Mouse (Mus musculus) spleen, postnatal 10 days (tissue): ENCODE data around the gene Btbd1.

ENCODE experiments used
- DNase-seq, 2 experiments: peaks; one replicate each; pipeline ENCODE4 v3.0.0; 2021 to 2022; ENCODE audit warnings: low spot score in 2 of 2

Btbd1 gene

DNA sequence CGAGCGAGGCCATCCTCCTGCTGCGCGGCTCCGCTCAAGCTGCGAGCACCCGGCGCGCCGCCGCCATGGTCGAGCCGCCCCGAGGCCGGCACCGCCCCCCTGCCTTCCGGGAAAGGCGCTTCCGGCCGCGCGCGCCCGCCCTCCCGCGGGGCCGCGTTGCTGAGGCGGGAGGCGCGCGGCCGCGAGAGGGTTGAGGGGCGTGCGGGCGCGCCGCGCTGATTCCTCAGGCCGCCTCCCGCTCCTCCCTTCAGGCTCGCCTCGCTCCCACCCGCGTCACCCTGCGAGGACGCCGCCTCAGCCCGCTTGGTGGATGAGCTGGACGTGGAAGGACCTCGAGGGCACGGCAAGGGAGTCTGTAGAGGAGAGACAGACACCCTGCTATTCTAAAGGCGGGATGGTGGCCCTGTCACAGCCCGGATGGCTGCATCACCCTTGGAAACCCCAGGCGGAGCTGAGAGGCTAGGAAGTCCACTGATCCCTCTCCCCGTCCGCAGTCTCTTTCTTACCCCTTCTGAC lies at the start of gene Btbd1:
Btbd1 (minus strand) TSS at position 53 of the 516 bp plus-strand sequence.
- DNase-seq: peak in 1 of 2 experiments; percentile 89

DNA sequence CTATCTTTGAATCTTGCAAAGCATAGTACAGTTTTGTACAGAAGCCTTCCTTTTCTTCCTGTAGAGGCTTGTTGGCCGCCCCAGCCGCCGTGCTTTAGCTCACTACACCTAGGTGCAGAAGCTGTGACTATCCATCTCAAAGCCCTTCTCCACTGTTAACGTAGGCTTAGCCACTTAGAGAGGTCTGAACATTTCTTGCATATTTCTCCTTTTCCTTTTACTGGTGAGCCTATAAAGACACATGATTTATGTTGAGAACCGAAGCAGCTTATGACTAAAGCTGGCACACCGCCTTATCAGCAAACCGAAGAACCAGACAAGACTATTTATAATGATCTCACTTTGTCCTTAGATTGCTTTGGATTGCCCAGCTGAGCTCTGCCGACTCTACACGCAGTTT lies 46.1 kb upstream of the Btbd1 start:
- DNase-seq: no peak

DNA sequence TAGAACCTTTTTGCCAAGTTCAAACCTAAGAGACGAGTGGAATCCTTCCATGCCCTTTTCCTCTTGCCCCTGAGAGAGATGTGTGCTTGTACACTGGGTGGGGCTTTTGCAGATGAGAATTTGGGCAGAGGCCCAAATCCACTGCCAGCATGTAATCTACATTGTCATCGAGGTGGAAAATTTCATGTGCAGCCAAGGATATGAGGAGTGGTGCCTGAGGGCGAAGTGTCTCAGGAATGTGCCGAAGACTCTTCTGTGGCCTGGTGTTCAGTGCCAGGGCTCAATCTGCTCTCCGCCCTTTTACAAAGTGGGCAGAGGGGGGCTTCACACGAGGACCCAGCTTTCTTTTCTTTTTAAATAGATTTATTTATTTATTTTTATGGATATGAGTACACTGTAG lies 45.4 kb upstream of the Btbd1 start:
- no peak for DNase-seq

DNA sequence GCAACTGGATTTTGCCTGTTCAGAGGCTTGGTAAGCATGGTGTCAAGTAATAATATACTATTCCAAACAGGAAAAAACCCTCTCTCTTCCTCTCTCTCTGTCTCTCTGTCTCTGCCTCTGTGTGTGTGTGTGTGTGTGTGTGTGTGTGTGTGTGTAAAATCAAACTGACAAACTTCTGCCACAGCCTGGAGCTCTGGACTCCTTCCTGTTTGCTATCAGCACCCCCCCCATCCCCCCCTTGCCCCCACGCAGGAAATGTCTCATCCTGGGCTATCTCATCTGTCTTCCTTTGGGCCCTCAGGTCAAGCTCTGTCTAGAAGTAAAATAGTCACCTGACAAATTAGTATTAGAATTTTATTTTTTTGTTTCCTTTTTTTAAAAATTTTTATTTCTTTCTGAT lies 44.6 kb upstream of the Btbd1 start:
- no peak for DNase-seq

DNA sequence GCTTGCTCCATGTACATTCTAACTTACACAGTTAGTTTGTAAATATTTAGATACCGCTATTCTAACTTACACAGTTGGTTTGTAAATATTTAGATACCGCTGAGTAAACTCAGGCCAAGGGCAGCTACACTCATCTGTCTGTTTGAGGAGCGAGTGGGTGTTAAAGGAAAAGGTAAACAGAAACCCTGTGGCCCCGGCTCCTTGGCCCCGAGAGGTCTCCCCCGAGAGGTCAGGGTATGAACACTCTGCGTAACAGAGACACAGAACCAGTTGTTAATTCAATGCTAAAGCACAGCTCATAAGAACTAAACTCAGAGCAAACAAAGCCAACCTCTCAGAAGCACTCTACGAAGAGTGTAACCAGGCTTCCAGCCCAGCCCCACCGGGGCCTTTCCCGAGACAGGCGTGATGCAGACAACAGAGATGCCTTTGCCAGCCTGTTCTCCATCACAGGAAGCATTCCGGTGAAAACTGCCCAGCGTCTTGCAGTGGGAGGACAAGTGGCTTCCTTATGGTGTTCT lies 43.3 kb upstream of the Btbd1 start:
- DNase-seq: no peak

DNA sequence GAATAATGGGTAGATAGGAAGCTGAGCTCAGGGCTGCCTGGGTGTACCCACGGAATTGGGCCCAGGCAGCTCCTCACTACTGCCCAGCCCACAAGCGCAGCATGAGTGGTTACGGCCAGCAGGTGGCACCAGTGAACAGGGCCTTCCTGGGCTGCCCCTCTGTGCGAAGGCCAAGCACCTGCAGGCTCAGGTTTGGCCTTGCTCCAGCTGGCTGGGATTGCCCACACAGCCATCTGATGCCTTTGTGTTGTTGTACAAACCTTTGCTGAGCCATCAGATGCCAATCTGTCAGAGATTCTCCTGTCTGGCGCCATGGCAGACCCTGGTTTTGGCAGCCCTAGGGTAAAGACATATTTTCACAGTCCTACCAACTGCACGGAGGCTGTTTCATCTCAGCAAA lies 38.9 kb upstream of the Btbd1 start:
- peak in 1 of 2 experiments; percentile 77 for DNase-seq

DNA sequence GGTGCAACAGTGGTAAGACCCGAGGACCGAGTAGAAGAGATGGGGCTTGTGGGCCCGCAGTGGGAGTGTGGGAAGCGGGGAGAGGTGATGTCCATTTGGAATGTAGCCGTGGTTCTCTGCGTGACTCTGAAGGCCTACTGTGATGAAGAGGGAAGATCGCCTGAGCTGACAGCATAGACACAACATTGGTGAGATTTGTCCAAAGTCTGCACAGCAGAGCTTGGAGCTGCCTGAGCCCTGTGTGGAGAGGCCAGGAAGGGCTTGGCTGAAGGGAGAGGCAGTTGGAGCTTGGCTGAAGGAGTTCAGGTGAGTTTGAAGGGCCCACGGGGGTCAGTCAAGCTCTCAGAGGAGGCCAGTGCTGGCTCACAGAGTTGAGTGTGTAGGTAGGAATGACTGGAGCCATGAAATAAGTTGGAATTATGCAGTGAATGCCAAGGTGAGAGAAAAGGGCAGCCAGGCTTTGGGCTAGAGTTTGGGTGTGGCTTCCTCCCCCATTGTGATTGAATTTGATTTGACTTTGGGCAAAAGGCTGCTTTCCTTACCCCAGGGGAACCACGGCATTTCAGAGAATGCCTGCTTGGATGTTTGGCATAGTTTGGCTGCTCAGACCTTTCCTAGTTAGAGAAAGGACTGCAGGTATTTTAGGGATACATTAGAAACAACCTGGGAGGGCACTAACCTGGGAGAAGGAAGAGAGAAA lies 38.1 kb upstream of the Btbd1 start:
- DNase-seq: no peak

DNA sequence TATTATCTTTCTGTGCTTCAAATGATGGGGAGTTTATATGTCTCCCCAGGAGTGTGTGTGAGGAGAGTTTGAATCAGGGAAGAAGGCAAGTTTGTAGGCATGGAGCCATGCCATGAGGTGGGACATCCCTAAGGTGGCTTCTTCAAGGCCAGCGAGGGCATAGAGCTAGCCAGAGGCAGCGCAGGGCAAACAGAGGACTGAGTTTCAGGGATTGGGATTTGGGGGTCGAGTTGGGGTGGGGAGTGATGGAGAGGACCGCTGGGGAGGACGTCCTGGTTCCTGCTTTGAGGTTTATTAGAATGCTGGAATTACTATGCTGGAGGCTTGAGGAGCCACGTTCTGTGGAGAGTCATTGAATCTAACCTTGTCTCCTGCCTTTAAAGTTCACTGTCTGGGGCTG lies 36.7 kb upstream of the Btbd1 start:
- no peak for DNase-seq

DNA sequence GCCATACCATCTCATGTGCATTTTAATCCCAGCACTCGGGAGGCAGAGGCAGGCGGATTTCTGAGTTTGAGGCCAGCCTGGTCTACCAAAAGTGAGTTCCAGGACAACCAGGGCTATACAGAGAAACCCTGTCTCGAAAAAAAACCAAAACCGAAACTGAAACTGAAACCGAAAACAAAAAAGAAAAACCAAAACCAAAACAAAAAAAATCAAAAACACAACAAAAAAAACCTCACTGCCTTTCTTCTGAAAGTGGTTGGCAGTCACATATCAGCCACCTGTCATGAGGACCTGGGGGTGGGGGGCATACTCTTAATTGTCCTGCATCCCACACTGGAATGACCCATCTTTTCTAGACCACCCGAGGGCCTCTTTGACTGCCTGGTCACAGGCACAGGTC lies 35.3 kb upstream of the Btbd1 start:
- no peak for DNase-seq

DNA sequence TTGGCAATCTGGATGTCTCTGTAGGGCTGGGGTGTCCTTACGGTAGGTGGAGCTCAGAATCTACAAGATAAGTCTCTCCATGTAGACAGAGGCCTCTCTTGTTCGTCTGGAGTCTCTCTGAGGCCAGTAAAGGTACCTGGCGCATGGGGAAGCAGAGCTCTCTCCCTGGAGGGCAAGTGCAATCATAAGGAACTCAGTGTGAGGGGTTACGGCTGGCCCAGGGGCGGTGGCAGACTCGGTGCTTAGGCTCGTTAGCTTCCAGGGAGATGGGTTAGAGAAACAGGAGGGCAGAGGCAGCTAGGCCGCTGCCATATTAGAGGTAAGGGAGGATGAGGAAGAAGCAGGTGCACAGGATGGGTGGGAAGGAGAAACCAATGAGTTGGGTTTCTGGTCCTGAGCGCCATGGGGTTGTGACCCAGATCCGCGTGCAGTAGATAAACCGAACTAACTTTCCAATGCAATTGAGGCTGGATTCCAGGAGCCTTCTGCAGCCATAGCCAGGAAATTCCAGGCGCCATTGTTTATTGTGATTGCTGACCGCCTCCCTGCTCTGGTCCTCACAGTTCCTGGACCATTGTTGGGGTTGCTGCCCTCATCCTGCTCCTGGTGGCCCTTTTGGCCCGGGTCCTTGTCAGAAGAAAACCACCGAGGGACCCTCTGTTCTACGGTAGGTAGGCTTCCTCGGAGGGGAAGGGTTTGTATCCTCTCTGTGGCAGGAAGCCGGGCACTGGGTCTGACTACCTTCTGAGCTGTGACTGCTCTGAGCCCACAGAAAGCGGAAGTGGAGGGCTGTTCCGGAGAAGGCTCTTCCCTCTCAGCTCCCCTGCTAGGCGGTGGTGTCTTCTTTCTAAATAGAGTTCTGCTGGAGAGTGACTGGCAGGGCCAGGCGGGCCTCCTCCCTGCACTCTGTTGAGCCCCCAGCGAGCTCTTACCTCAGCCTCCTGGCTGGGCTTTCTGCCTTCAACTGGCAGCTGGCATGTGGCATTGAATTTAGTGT lies 33.7 kb upstream of the Btbd1 start:
- DNase-seq: peak in 1 of 2 experiments; percentile 75

DNA sequence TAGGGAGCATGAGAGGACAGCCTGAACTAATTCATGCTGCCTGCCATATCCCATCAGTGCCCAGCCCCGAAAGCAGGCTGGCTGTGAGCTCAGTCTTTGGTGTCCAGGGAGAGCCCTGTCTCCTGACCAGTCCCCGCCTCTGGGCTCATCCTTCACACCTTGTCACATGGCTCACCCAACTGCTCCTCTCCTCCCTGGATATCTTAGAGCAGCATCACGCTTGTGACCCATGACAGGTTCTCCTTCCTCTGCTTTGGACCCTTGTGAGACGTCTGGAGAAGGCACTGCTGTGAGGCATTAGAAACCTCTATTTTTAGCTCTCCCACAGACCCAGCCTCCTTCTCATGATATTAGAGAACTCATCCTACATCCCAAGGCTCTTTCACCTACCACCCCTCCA lies 32.7 kb upstream of the Btbd1 start:
- DNase-seq: no peak

DNA sequence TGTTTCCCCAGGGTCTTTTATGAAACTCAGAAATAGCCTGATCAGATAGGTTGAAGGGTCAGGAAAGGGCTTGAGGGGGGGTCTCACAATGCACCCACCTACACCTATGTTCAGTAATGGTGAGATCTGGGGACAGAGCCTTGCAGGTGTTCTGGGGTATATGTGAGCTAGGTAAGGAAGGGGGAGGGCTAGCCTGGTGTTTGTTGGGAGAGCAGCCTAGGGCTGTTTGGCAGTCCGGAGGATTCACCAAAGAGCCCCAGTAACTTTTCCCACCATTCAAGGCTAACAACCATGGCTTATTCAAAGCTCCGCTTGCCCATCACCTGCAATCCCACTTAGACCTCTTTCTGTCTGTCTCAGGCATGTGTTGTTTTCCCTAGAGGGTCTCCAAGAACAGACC lies 32.2 kb upstream of the Btbd1 start:
- DNase-seq: no peak

DNA sequence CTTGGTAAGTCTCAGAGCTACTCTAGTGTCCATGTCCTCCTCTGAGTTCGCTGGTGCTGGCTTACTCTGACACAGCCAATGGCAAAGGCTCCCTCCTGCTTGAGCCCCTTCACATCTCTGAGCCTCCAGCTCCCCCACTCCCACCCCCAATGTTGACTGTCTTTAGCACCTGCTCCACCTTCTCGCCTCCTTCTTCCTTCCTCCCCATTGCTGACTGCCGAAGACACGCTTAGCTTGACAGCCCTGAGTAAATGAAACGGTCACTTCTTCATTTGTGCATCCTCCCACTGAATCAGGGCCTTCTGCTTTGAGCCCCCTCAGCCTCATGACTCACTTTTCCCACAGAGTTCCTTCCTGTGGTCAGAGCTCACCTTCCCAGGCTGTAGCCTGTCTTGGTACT lies 31.8 kb upstream of the Btbd1 start:
- DNase-seq: peak in 1 of 2 experiments; percentile 40

DNA sequence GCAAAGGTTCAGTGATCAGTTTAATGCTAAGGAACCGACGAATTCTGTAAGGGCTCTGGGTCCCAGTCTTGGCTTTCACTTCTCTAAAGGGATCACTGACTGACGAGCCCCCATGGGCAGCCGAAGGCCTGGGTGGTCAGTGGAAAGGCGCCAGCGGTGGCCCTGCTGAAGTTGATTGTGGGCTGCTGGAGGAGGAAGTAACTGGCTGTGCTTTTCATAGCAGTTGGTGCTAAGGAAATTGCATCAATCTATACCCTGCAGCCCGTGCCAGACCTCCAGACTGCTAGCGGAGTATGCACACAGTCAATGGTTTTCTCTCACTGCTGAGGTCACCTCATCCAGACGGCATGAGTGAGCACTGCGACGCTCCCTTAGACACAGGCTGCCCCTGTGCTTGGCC lies 30.8 kb upstream of the Btbd1 start:
- peak in 1 of 2 experiments; percentile 49 for DNase-seq

DNA sequence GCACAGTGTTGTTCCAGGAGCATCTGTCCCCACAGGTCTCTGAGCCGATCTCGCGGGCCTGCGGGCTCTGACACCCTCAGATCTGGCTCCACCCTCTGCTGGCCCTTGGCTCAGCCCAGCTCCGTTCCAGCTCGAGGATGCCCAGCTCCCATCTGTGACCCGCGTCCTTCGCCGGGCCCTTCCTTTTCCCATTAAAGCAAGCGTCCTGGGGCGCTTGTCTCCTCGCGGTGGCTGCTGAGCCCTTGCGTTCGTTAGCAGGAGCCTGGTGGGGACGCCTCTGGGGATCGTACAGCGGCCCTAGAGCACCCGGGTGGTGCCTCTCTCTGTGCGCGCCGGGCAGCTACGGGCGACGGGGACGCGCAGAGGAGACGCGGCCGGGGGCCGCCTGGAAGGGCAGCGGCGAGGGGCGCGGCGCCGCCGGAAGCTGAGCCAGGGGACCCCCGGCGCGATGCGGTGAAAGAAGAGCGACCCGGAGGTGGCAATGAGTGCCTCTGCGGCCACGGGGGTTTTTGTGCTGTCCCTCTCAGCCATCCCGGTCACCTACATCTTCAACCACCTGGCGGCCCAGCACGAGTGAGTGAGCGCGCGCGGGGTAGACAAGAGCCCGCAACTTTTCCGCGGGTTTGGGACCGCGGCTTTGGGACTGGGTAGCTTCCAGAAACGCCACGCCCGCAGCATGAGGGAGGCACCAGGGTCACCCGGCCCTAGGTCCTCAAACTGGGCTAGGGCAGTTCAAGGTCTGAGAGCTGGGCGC lies 29.9 kb upstream of the Btbd1 start, which contains the start of gene Tm6sf1:
Tm6sf1 (plus strand) TSS at position 34 of the 754 bp plus-strand sequence.
- peak; percentile 37 to 51 for DNase-seq

DNA sequence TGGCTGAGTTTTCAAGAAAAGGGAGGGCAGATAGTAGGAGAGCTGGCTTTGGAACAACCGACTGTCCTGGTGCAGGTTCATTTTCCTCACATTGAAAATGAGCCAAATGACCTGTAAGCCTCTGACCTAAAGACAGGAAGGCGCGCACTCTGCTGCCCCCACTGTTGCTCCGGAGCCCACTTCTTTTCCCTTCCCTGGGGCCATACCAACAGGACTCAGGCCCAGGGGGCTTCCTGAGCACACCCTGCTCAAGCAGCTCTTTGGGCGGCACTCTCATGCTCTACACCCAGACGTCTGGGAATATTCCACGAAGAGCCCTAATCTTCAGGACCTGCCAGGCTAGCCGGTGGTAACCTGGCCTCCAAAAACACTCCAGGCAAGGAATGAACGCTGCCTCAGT lies 29.0 kb upstream of the Btbd1 start:
- no peak for DNase-seq

DNA sequence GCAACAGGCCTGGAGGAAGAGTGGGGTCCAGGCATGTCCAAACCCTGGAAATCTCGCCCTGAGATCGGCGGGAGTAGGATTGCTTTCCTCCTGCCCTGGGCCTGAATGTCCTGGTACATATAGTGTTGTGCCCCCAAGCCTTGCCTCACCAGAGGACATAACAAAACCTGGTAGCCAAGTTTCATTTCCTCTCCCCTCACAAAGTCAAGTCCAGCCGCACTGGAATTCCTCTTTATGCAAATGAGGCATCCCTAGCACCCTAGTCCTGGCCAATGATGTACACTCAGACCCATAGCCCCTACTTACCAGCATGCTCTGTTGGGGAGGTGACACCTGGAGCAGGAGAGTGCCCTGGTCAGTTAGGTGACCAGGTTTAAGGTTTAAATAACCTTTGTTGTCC lies 27.0 kb upstream of the Btbd1 start:
- no peak for DNase-seq

DNA sequence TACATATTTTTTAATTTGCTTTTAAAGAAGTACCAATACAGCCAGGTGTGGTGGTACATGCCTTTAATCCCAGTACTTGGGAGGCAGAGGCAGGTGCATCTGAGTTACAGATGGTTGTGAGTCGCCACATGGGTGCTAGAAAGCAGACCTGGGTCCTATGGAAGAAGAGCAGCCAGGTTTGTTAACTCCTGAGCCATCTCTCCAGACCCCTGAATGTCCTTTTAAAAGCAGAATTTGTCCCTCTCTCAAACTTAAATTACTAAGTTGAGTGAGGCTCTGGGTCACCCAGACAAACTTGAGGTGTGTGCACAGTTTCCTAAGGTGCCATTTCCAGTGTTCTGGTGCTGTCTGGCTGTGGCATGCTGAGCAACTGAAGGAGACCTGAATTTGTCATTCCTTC lies 26.5 kb upstream of the Btbd1 start, which contains the start of gene Gm10160:
Gm10160 (minus strand) TSS at position 101 of the 400 bp plus-strand sequence.
- no peak for DNase-seq

DNA sequence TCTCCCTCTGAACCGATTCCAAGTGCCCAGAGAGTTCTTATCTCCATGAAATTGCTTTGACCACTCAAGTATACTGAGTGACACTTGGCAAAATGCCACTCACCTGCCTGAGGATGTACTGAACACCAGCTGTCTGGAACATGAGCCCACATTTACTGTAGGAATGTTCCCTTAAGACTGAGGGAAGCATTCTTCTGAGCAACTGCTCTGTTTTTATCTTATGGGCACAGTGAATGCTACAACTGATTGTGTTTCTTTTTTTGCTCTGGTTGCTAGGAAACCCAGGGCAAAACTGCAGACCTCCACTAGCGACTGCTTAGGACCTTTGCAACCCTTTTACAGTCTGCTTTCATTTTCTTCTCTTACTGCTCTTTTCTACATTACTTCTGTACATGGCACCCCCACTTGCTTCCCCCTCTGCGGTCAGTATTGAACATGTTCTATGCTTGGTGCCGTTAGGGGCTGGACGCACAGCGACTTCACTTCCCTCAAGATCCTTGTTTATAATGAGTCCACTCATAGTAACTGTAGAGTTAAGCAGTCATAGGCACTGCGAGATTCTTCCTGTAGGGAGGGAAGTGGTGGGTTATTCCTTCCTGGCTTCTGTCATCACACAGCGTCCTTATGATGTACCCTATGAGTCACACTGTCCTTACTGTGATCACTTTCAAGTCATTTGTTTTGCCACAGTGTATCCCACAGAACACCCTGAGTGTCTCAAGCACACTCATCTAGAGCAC lies 25.5 kb upstream of the Btbd1 start:
- no peak for DNase-seq

DNA sequence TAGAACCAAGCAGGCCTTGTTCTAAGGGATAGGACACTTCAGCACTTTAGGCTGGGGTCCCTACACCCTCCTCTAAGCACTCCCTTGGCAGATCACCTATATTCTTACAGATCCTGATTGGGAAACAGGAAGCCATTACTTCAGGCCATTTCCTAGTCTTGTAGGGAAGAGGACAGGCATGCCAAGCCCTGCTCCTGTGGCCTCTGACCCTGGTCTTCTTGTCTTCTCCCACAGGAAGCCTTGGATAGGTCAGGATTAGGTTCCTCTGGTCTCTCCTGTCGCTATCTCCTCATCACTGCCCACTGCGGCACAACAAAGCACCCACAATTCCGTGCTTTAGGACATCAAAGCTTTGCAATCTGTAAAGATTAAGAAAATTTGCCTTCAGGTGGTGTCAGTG lies 22.5 kb upstream of the Btbd1 start:
- no peak for DNase-seq

DNA sequence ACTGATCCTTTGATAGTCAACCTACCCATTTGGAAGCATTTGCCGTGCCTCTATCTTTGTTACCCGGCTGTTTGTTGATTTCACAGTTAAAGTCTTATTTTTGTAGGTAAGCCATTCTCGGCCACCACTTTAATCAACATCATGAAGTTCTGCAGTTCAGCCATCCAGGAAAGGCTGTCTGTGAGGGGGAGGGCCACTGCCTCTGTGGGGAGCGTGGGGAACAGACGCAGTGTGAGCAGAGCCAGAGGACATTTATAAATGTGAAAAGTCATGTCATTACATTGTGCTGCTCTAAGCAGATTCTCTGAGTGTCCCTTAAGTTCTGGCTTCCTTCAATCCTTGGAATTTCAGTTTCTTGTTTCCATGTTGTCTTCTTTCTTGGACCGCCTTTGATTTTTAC lies 20.9 kb upstream of the Btbd1 start:
- no peak for DNase-seq
